Mouse (Mus musculus) lung, postnatal 4 days (tissue): ENCODE results near the gene Cuedc1.
A peak's percentile ranks its signal among the peaks of the same experiment; 100 is the strongest.
"Not testable (repeated sequence)": the region's sequence is repeated elsewhere in the genome, so short reads cannot be mapped to it uniquely, and the experiment has no call there.

Experiments used
- DNase-seq, 2 experiments: peaks; one replicate each; pipeline ENCODE4 v3.0.0; 2021

Cuedc1 gene

DNA sequence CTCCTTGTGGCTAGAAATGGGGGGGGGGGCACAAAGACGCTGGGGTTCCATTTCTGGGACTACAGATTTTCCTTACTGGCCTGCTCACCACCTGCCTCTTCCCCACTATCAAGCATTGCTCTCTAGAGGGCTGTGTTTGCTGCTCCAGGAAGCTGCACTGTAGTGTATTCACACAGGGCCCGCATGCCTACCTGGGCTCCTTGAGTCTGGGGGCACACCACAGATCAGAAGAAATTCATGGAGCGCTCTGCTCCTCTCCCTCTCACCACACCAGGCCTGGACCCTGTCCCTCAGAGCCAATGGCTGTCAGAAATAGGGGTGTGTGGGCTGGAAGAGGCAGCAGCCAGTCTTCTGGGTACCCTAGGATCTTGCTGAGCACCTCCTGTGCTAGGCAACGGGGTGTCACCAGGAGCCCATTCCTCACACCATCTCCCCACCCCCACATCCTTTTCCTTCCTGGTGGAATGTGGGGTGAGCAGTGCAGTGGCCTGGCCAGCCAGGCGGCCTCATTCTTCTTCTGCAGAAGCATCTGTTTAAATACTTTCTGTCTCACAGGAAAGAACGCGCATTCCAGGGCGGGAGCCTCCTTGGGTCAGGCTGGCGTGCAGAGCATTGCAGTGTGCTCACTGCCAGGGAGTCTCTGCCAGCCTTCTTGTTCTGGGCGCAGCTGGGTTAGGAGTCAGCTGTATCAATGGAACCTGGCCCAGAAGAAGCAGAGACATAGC is 74.9 kb downstream of the Cuedc1 start:
- peak; percentile 72 to 88 for DNase-seq

DNA sequence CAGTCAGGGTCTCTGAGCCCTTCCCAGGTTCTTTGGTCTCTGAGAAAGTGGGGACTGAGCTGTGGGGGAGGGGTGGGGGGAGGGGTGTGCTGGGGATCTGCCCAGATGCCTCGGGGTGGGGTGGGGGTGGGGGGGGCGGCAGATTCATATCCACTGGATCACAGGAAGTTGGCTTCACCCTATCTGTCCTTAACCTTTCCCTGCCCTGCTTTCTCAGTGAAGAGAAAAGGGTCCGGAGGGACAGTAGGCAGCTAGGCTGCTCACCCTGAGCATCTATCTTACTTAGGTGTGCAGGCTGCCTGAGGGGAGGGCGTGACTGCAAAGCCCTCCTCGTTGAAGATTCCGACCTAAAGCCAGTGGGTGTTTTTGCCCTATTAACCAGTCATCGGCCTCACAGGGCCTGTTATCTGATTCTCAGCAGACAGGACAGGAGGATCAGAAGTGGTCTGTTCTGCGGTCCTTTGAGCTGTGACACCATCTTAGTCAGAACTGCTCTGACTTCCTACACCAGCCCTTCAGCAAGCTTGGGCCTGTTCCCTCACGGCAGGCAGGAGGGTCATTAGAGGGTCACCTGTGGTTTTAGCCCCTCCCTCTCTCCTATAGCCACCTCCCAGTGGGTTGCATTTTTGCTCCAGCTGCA is 75.6 kb downstream of the Cuedc1 start:
- DNase-seq, result no peak

DNA sequence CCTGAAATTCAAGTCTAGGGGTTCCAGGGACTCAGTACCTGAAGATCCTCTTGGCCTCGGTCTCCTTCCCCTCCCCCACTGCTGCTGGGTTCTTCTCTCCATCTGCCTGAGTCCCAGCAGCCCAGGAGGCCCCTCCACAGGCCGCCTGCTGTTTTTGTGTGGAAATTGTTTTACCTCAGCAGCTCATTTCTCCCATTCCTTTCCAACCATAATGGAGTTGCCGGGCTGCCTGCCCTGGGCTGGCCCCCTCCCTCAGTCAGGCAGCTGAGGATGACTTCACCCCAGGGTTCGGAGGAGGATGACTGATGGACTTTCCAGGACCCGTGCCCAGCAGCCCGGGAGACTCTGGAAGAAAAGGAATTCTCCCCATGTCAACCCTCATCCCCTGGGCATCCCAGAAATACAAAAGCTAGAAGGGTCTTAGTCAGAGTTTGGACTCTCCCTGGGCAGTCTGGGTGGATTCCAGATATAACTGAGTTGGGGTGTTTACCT is 82.7 kb downstream of the Cuedc1 start:
- peak; percentile 44 to 71 for DNase-seq

DNA sequence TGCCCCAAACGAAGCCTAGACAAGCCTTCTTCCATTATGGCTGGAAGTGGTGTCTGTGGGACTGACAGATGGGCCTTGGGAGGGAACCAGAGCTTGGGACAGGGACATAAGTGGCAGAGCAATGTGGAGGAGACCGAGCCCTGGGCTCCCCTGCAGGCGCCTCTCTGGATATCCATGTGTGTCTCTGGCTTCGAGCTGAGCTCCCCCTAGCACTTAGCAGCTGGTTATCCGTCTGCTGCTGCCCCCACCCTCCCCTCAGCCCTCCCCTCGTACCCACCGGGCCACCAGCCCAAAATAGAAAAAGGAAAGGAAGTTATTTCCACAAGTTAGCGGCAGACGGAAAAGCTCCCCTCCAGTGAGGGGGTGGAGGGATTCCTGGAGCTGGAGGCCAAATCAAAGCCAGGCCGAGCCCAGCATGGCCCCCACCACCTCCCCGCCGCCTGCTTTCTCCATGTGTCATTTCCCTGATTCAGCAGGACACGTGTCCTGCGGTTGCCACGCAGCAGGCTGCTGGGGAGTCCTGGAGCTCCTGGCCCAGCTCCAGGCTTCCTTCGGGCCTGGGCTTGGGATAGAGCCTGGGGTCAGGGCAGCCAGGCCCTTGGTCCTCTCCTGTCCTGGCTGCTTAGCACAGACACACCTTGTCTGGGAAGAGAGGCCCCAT is 83.2 kb downstream of the Cuedc1 start:
- peak; percentile 83 to 94 for DNase-seq

DNA sequence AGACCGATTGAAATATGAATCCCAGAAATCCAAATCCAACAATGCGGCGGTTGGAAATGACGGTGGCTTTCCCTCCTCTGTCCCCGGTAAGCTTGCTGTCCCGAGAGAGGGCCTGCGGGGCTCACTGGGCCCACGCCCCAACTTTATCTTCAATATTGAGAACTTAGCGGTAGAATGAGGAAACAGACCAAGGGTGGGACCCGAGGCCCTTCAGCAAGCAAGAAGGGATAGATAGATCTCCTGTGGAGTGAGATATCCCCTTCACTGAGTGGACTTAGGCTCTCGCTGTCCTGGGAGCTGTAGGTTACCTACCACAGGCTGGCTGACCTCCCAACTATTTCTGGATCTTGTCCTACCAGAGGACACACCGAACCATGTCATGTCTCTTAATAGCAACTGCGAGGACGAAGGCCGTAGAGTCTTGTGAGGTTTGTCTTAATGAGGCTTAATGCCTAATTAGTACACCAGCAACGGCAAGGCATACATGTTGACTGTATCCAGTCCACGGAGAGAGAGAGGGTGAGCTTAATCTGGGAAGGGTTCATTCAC is 86.8 kb downstream of the Cuedc1 start:
- DNase-seq, result no peak

DNA sequence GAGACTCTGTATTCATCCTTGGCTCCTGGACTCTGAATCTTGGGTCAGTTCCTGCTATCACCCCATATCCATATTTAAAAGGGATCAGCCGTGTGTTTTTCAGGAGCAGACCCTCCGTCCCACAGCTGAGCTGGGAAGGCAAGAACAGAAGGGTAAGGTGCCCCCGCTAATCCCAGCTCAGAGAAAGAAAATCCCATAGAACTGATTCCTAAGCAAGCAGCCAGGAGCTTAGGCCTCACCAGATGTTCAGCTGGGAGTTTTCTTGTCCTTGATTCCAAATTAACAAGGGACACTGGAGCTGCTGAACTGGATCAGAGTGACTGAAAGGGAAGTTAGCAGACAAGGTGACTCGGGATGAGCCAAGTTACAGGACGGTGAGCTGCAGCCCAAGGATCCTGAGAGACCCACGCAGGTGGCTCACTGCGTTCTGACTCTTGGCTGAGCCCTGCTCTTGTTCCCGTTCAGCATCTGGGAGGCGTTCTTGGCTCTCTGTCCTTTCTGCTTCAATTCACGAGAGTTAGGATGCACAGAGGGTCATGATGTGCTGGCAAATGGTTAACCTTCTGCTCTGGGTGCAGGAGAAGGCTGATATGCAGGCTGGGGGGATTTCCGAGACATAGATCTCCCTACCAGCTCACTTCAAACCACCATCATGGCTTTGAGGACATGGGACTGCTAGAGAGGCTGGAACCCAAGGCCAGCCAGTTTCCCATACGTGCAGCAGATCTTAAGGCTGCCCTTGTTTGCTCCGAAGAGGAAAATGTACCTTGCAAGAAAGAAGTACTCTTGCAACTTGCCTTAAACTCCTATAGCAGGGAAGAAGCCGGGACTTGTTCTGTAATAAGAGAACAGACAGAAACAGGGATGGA is 88.5 kb downstream of the Cuedc1 start:
- DNase-seq, result no peak

DNA sequence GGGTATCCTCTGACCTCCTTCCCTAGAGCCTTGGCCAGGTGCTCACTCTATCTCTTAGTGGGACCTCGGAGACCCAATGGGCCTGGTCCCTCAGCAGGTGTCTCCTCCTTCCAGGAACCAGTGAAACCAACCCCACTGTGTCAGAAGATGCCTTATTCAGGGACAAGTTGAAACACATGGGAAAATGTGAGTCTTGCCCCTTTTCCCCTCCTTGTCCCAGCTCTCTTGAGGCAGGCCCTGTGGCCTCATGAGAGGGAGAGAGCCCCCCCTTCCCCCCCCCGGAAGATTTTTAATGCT is 89.0 kb downstream of the Cuedc1 start:
- DNase-seq, result no peak

DNA sequence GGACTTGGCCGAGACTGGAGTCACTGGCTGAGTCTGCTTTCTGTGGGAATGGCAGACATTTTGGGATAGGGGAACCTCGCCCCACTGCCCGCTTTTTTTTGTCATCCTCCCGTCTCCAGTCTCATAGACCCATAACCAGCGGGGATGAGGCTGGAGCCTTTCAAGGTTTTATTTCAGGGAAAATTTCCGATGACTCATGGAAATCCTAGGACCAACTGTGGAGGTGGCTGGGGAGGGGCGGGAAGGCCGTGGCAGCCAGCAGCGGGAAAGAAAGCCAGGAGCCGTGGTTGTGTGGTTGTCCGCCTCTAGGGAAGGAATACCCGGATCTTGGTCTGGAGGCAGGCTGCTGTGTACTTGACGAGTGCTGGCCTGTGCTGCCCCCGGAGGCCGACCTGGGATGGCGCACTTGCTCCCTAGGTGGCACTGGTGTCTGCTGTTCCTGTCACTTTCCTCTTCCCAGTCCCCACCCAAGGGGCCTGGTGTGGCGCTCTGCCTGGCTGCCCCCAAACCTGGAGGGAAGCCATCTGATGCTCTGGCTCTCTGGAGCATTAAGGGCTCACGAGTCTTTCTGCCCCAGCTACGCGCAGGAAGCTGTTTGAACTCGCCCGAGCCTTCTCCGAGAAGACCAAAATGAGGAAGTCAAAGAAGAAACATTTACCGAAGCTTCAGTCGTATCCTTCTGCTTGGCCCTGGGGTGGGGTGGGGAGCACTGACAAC is 89.7 kb downstream of the Cuedc1 start:
- DNase-seq, result peak; percentile 91 to 93

DNA sequence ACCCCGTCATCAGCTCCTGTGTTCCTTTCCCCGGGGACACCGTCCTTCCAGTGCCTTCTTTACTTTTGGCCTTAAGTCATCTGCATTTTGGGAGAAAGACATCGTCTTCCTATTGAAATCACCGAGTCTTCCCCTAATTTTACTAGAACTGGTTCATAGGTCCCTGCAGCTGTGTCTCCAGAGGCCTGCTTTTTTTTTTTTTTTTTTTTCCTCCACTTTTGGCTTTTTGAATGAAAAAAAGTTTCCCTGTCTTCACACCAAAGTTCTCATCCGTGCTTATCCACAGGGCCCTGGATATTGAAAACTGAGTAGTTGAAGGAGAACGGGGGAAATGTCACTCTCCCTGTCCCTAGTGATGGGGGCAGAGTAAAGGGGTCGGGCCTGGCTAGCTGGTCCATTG is 90.4 kb downstream of the Cuedc1 start:
- DNase-seq, result no peak

DNA sequence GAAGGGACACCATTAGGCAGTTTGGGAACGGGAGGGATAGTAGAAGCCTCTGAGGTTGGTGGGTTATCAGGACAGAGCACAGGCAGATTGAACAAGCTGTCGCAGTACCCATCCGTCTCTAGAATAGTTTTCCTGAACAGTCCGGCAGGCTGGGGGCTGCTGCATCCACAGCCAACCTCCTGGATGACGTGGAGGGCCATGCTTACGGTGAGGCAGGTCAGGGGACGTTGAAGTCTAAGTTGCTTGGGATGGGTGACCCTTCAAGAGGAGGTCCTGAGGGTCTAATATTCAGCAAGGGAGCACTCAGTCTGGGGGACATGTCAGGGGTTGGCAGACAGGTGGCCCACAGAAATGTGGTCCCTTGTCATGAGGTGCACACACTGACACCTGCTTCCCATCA is 90.8 kb downstream of the Cuedc1 start:
- DNase-seq, result no peak

DNA sequence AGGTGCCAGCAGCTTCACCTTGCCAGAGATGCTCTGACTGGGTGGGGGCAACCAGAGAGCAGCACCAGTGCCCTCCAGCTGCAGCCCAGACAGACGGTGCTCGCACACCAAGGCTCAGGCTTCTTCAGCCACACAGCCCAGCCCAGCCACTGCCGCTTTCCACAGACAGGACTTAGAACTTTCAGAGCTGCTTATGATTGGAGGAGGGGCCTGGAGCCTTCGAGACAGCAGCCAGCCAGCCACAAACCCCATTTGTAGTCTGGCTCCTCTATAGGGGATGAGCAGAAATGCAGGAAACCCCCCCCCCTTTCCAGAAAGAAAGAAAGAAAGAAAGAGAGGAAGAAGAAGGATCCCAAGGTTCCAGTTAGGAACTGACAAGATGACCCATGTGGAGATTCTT is 94.7 kb downstream of the Cuedc1 start:
- peak; percentile 54 to 70 for DNase-seq

DNA sequence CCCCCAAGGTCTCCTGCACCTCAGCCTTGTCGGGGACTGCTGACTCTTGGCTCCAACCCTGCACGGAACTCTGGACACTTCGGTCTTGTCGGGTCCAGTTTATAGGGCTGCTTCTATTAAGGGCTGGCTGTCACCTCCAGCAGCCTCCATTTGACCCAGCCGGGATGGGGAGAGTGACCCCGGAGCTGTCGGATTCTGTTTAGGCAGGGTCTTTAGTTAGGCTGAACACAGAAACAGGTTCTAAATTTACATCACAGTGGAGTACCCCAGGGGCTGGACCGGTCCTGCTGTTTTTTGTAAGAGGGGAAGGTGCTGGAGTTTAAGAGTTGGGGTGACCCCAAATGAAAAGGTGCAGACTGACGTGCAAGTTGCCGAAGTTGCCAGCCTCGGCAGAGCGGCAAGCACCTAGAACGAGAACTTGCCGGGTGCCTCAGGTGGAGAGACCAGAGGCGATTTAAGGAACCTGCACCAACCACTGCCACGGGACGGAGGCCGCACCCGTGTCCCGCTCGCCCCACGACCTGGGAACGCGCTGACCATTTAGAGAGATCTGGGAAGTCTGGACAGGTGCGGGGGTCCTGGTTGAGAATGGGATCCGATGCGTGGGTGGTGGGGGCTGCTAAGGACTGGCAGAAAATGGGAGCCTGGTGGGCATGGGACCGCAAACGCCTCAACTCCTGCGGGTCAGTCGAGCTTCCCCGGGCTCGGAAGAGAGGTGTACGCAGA is 95.4 kb downstream of the Cuedc1 start:
- DNase-seq, result no peak

DNA sequence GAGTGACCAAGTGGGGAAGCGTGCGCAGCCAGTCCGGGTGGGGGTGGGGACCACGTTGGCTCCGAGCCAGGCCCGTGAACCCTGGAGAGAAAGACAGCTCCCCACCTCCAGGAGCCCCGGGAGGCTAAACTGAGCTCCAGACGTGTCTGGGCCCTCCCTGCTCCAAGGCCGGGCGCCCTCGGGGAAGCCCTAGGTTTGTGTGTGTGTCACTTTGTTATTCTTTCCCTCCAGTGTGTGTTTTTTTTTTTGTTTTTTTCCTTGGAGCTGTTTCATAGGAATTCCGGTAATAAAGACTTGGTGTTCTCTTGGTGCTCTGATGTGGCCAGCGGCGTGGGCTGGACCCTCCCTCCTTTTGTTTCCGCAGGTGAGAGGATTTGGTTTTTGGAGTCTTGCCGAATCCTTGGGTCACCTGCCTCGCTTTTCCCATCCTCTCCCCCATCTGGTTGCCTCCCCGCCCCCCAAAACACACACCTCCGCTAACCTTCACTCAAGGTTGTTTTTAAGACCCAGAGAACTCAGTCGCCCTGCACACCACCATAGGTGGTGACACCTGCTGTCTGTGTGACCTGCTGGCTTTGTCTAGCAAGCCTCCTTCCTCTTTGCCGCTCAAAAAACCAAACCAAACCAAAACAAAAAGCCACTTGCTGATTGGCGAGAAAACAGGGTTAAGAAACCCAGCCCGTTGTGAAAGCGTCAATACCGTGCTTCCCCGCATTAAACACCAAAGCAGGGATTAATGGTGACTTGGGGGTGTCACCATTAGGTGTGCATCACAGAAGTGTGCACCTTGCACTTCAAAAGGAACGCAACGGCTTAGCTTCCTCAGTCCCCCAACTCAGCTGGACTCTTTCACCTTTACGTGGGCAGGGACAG is 96.2 kb downstream of the Cuedc1 start:
- peak in 1 of 2 experiments; percentile 41 for DNase-seq

DNA sequence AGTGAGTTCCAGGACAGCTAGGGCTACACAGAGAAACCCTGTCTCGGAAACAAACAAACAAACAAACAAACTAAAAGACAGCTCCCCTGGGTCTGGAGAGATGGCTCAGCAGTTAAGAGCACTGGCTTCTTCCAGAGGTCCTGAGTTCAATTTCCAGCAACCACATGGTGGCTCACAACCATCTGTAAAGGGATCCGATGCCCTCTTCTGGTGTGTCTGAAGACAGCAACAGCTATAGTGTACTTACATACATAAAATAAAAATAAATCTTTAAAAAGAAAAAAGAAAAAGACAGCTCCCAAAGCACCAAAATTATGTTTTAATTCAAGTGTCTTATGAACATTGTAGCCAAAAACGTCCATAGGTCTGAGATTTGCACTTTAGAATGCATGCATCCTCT is 97.8 kb downstream of the Cuedc1 start:
- not testable (repeated sequence) for DNase-seq

DNA sequence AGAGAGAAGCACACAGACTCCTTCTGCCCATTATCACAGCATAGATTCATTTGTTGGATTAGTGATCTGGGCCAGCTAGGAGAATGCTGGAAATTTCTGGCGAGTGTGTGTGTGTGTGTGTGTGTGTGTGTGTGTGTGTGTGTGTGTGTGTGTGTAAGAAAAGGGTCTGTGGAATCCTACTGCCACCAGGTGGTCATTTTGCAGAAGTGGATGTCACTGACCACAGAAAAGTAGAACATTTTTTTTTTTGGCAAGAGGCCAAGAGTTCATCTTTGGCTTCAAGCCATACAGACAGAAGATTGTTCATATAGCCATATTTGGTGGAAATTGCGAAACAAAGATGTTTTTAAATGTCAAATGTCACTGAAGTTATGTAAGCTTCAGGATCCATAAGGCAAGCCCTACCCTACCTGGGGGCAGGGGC is 99.3 kb downstream of the Cuedc1 start:
- peak; percentile 57 to 75 for DNase-seq

DNA sequence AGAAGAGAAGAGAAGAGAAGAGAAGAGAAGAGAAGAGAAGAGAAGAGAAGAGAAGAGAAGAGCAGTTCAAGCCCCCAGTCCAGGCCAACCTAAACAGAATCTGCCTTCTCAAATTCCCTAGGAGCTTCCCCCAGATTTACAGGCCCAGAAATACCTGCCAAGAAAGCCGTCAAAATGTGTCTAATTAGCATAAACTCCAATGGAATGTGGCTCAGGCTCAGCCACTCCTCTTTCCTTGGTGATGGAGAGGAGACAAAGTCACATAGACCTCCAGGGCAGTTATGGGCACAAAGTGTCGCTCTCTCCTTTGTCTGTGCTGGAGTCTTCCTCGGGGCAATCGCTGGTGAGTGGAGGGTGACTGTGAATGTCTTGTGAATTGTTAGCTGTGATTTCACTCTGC is 100.4 kb downstream of the Cuedc1 start:
- no peak for DNase-seq

DNA sequence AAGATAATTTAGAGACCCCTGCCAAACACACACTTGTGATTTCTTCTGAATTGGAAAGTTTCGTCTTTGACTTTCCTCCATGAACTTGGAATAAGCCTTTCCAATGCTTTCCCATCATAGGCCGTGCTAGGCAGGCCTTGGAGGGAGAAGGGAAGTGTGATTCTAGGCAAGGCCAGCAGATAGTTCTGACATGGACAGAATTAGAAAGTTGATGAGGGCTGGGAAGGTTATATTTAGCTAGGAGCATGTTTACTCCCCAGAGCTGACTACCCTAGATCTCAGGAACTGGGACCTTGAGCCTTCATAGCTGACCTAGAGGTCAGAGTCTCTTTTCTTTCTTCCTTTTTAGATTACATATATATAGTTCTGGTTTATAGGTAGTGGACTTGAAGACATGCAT is 103.3 kb downstream of the Cuedc1 start:
- no peak for DNase-seq

DNA sequence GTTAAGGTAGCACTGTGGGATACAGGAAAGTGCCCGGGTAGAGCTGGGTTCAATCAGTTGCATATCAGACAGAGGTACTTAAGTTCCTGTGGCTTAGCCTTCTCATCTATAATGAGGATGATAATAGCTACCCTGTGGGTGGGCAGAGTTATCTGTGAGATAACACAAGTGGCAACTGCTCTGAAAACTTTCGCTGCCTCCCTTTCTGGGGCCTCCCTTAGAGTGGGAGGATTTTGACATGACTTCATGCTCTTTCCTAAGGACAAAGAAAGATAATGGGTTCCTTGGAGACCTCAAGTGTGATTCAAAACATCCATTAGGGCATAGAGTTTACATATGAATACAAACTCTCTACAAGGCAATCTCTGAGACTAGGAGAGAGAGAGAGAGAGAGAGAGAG is 104.2 kb downstream of the Cuedc1 start:
- DNase-seq, result no peak

DNA sequence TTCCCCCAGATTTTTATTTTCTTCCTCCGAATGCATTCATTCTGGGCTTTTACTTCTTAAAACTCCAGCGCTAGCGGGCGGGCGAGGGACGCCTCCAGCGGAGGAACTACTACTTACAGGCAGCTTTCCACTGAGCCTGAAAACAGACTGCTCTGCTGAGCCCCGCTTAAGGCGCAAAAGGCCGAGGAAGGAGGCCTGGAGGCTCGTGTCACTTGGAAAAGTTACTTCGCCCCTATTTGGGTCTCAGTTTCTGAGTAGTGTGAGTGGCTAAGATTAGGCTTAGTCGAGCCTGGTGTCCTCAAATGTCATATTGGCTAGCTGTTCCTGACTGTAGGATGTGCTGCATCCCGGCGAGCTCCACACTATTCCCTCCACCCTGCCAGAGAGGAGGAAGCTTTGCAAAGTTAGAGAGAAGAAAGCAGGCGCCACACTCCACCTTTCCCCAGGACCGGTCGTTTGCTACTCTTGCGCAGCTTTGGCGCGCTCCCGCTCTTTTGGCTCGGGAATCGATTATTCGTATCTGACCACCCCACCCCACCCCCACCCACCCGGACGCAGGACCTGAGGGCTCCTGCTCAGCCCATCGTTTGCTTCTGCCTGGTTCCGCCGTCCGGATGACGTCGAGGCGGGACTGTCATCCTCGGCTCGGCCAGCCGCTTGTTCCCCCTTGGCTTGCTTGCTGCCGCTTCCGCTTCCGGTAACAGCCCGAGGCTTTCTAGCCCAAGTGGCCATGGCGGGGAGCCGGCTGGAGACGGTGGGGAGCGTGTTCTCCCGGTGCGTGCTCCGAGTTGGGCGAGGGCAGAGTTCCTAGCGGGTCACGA is 106.1 kb downstream of the Cuedc1 start, which contains the start of gene Mrps23:
TSS of gene Mrps23 (plus strand) at position 677 of the 821 bp plus-strand sequence.
- DNase-seq, result peak; percentile 94 to 96
